Mouse (Mus musculus) heart, embryonic 11.5 days (tissue): Measurements from ENCODE around the gene Lrrc3. TPM values are rescaled to one million over a fixed set of nuclear protein-coding genes. Genes with fewer than 3 reads are reported as not detected.

Source experiments
- ATAC-seq: fragments of 200-750 bp; cut with Nextera tagmentation; replicated peaks from 2 replicates; pipeline ENCODE4 v1.8.0; 2017; ENCODE audit warnings: moderate library complexity; ENCODE audit not compliant: insufficient number of reproducible peaks, low FRiP score, low TSS enrichment
- H3K27ac ChIP-seq: fragments of 300-500 bp; sonication (generic); 2 replicates; pipeline ENCODE4 v1.5.1; 2014; ENCODE audit warnings: mild to moderate bottlenecking, low read depth, low read length
- H3K27me3 ChIP-seq: fragments of 300-500 bp; sonication (generic); 2 replicates; pipeline ENCODE4 v1.6.1; 2014; ENCODE audit warnings: mild to moderate bottlenecking, low read length, mixed read lengths; ENCODE audit not compliant: control insufficient read depth, insufficient read depth
- H3K36me3 ChIP-seq: fragments of 300-500 bp; sonication (generic); 2 replicates; pipeline ENCODE4 v1.6.1; 2014; ENCODE audit warnings: mild to moderate bottlenecking, low read length, moderate library complexity, mixed read lengths; ENCODE audit not compliant: control insufficient read depth, insufficient read depth
- H3K4me1 ChIP-seq: fragments of 300-500 bp; sonication (generic); 2 replicates; pipeline ENCODE4 v1.6.1; 2014; ENCODE audit warnings: low read length; ENCODE audit not compliant: control insufficient read depth, insufficient read depth
- H3K4me2 ChIP-seq: fragments of 300-500 bp; sonication (generic); 2 replicates; pipeline ENCODE4 v1.6.1; 2014; ENCODE audit warnings: mild to moderate bottlenecking, moderate library complexity
- H3K4me3 ChIP-seq: fragments of 300-500 bp; sonication (generic); 2 replicates; pipeline ENCODE4 v1.5.1; 2014; ENCODE audit warnings: low read depth, low read length
- H3K9ac ChIP-seq: fragments of 300-500 bp; sonication (generic); 2 replicates; pipeline ENCODE4 v1.6.1; 2014; ENCODE audit warnings: mild to moderate bottlenecking, low read depth, low read length, moderate library complexity
- H3K9me3 ChIP-seq: fragments of 300-500 bp; sonication (generic); replicated peaks from 2 replicates; pipeline ENCODE4 v1.6.1; 2016; ENCODE audit warnings: low read length; ENCODE audit not compliant: control insufficient read depth
- WGBS: fragments of 180-500 bp; shearing (Covaris S2); extraction: QIAGEN DNeasy Blood & Tissue Kit; methylation state at CpG from one replicate; pipeline ENCODE4 v1.1.7; 2014; ENCODE audit not compliant: insufficient replicate concordance; 5-methylcytosine and 5-hydroxymethylcytosine counted together
- polyA plus RNA-seq: library from polyadenylated mRNA; unstranded; fragments of >200 nt; fragmentation: Nextera tagmentation; extraction: Ambion mirVana; gene quantifications from 2 replicates; pipeline ENCODE4 v1.2.1, GENCODE M21; 2014

The Lrrc3 gene
- polyA plus RNA-seq, 1 experiment from 2014 or later = 1.5 TPM

DNA sequence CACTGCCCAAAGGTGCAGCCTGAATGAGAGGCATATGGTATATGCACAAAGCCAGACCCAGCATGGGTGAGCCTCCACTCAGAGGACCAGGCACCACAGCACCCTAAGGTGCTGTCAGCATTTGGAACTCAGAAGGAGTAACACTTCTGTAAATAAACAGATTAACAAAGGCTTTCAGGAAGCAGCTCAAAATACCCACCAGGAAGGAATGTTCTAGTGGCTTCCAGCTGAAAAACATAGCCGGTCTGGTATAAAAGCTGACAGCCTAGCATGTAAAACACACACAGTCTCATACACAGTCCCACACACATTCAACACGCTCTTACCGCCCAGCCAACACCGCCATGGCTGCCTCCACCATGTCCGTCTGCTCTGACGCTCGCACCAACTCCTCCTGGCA lies 40.7 kb downstream of the Lrrc3 start, which contains the start of gene Gm3285:
Gm3285 (plus strand) TSS at position 301 of the 400 bp plus-strand sequence.
- H3K9me3 ChIP-seq = no peaks in the 10 kb centered on the region
- ATAC-seq = no peak
- H3K4me3 ChIP-seq = no peak within 1 kb of the TSS

DNA sequence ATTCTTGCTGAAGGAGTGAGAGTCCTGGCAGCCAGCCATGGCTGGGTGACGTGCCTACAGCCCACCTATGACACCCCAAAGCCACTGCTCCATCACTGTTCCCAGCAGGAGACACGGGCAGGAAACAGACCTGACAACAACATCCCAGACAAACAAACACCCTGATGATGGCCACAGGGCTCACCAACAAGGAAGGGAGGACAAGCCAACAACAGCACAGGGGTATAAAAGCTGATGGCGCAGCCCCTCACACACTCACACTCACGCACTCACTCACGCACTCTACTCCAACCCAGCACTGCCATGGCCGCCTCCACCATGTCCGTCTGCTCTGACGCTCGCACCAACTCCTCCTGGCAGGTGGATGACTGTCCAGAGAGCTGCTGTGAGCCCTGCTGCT lies 49.8 kb downstream of the Lrrc3 start, which contains the start of gene Gm10318:
Gm10318 (plus strand) TSS at position 301 of the 400 bp plus-strand sequence.
- Histone ChIP-seq H3K9ac (no peak within 1 kb of the TSS), H3K4me1 (no peaks in the 10 kb centered on the region), H3K4me2 (no peak within 1 kb of the TSS), H3K27ac (no peak within 1 kb of the TSS), H3K36me3 (no peaks in the 10 kb centered on the region), H3K9me3 (0 out of 2 replicates have a peak, but pooled peaks cover 3% of the 10 kb centered on the region), H3K4me3 (no peak within 1 kb of the TSS), H3K27me3 (no peaks in the 10 kb centered on the region)
- no peak for ATAC-seq
- 57% methylated on average over 9 of the region's 9 CpGs for WGBS

More for the DNA sequence above, 40.7 kb downstream of the Lrrc3 start, which contains the start of gene Gm3285:
- no peak within 1 kb of the TSS for H3K9ac ChIP-seq
- H3K36me3 ChIP-seq = no peaks in the 10 kb centered on the region
- H3K27ac ChIP-seq = no peak within 1 kb of the TSS
- WGBS = 43% methylated on average over 7 of the region's 7 CpGs
- no peak within 1 kb of the TSS for H3K4me2 ChIP-seq
- H3K4me1 ChIP-seq = no peaks in the 10 kb centered on the region
- H3K27me3 ChIP-seq = no peaks in the 10 kb centered on the region

Other genes with a start within 250 kb of the Lrrc3 start
- gene Tspear, start 216.0 kb downstream of the Lrrc3 start, polyA plus RNA-seq = not detected in 2 replicates
- not detected in 2 replicates for gene Gm19402, start 211.8 kb downstream of the Lrrc3 start, polyA plus RNA-seq
- gene Gm9508, start 205.3 kb downstream of the Lrrc3 start, polyA plus RNA-seq = not detected in 2 replicates
- not detected in 2 replicates for gene Gm10272, start 195.9 kb downstream of the Lrrc3 start, polyA plus RNA-seq
- gene Gm10024, start 191.1 kb downstream of the Lrrc3 start, polyA plus RNA-seq = not detected in 2 replicates
- gene Gm10142, start 186.7 kb downstream of the Lrrc3 start, polyA plus RNA-seq = not detected in 2 replicates
- gene Krtap12-1, start 181.9 kb downstream of the Lrrc3 start, polyA plus RNA-seq = not detected in 2 replicates
- gene Gm10100, start 176.1 kb downstream of the Lrrc3 start, polyA plus RNA-seq = not detected in 2 replicates
- not detected in 2 replicates for gene Gm18596, start 159.9 kb downstream of the Lrrc3 start, polyA plus RNA-seq
- not detected in 2 replicates for gene Gm9736, start 151.2 kb downstream of the Lrrc3 start, polyA plus RNA-seq
- gene Gm3233, start 142.9 kb downstream of the Lrrc3 start, polyA plus RNA-seq = not detected in 2 replicates
- gene Gm3238, start 131.2 kb downstream of the Lrrc3 start, polyA plus RNA-seq = not detected in 2 replicates
- gene Gm7138, start 125.6 kb downstream of the Lrrc3 start, polyA plus RNA-seq = not detected in 2 replicates
- gene Gm3250, start 120.0 kb downstream of the Lrrc3 start, polyA plus RNA-seq = not detected in 2 replicates
- not detected in 2 replicates for gene Gm7137, start 114.3 kb downstream of the Lrrc3 start, polyA plus RNA-seq
- not detected in 2 replicates for gene Gm9639, start 107.5 kb downstream of the Lrrc3 start, polyA plus RNA-seq
- gene Gm19668, start 103.4 kb downstream of the Lrrc3 start, polyA plus RNA-seq = not detected in 2 replicates
- not detected in 2 replicates for gene Gm9507, start 90.7 kb downstream of the Lrrc3 start, polyA plus RNA-seq
- not detected in 2 replicates for gene Gm2696, start 87.9 kb downstream of the Lrrc3 start, polyA plus RNA-seq
- gene Krtap10-4, start 75.4 kb downstream of the Lrrc3 start, polyA plus RNA-seq = not detected in 2 replicates
- gene Krtap10-10, start 66.6 kb downstream of the Lrrc3 start, polyA plus RNA-seq = not detected in 2 replicates
- gene Gm36176, start 55.7 kb downstream of the Lrrc3 start, polyA plus RNA-seq = not detected in 2 replicates
- gene Gm10318, start 49.7 kb downstream of the Lrrc3 start, polyA plus RNA-seq = not detected in 2 replicates
- not detected in 2 replicates for gene Gm3285, start 40.6 kb downstream of the Lrrc3 start, polyA plus RNA-seq
- gene Trpm2, start 68.0 kb upstream of the Lrrc3 start, polyA plus RNA-seq = 0.07 and 0.13 TPM in 2 replicates
- 17.1 and 17.2 TPM in 2 replicates for gene 1810043G02Rik, start 76.0 kb upstream of the Lrrc3 start, polyA plus RNA-seq
- 168 and 194 TPM in 2 replicates for gene Pfkl, start 107.5 kb upstream of the Lrrc3 start, polyA plus RNA-seq
- 0.34 TPM in 1 of 2 replicates, not detected in the other for gene Dnmt3l, start 139.4 kb upstream of the Lrrc3 start, polyA plus RNA-seq
- gene Aire, start 141.1 kb upstream of the Lrrc3 start, polyA plus RNA-seq = 0.16 and 0.49 TPM in 2 replicates
- 1.1 and 1.5 TPM in 2 replicates for gene Icosl, start 166.8 kb upstream of the Lrrc3 start, polyA plus RNA-seq